Mouse (Mus musculus): ENCODE data around the gene Slc7a10.

- TF ChIP-seq POLR2A (IDR thresholded peaks at IDR 0.05; ENCODE audit: borderline replicate concordance, insufficient read depth, low read length), result no peak
- TF ChIP-seq CTCF (IDR thresholded peaks at IDR 0.05; ENCODE audit: borderline replicate concordance, insufficient read depth, low read depth, low read length), result no peak
Measured at GRCm38 (mm10) chr7:35139880-35140279, 46.3 kb upstream of the Slc7a10 start.

Data from cerebellum, adult 2 months (tissue).